Mouse (Mus musculus) liver, adult 2 months (tissue): ENCODE measurements around the gene Skp2. TPM values are rescaled to one million over a fixed set of nuclear protein-coding genes. Genes with fewer than 3 reads are reported as not detected.

Experiments used
- DNase-seq: peaks from one replicate; pipeline ENCODE4 v3.0.0-alpha.2; 2011; ENCODE audit warnings: low read depth, low spot score; ENCODE audit errors: extremely low read depth
- H3K27ac ChIP-seq: fragments of 200-500 bp; replicated peaks from 2 replicates; pipeline ENCODE4 v1.5.1; 2012; ENCODE audit warnings: low read depth, mild to moderate bottlenecking, control low read depth, inconsistent platforms, low read length; ENCODE audit not compliant: insufficient read depth
- H3K27me3 ChIP-seq: fragments of 200-500 bp; 2 replicates; pipeline ENCODE4 v1.6.1; 2012; ENCODE audit warnings: mild to moderate bottlenecking, moderate library complexity, low read length, inconsistent platforms; ENCODE audit not compliant: control insufficient read depth, insufficient read depth
- H3K36me3 ChIP-seq: fragments of 200-500 bp; 2 replicates; pipeline ENCODE4 v1.6.1; 2012; ENCODE audit warnings: low read length, inconsistent platforms; ENCODE audit not compliant: control insufficient read depth, insufficient read depth
- H3K4me1 ChIP-seq: fragments of 200-500 bp; 2 replicates; pipeline ENCODE4 v1.6.1; 2011; ENCODE audit warnings: low read length; ENCODE audit not compliant: control insufficient read depth, insufficient read depth
- H3K4me3 ChIP-seq: fragments of 200-500 bp; 2 replicates; pipeline ENCODE4 v1.5.1; 2011; ENCODE audit warnings: low read depth, mild to moderate bottlenecking, control low read depth, low read length, moderate library complexity; ENCODE audit not compliant: insufficient read depth
- H3K79me2 ChIP-seq: fragments of 200-500 bp; 2 replicates; pipeline ENCODE4 v1.6.1; 2012; ENCODE audit warnings: inconsistent platforms, mild to moderate bottlenecking, low read length, moderate library complexity; ENCODE audit not compliant: control insufficient read depth, insufficient read depth
- H3K9ac ChIP-seq: fragments of 200-500 bp; 2 replicates; pipeline ENCODE4 v1.6.1; 2012; ENCODE audit warnings: low read depth, mild to moderate bottlenecking, control low read depth, inconsistent platforms, low read length
- CTCF ChIP-seq: fragments of 200-500 bp; IDR thresholded peaks from 2 replicates; pipeline ENCODE4 v1.5.1; 2011; ENCODE audit warnings: low read depth, low read length, control low read depth
- POLR2A ChIP-seq: fragments of 200-500 bp; IDR thresholded peaks from 2 replicates; pipeline ENCODE4 v1.6.1; 2011; ENCODE audit warnings: low read length, control low read depth; ENCODE audit not compliant: insufficient read depth; ENCODE audit errors: extremely low read depth
- WGBS: fragments of 180-500 bp; shearing (Covaris S2); methylation state at CpG from one replicate; pipeline ENCODE4 v1.1.7; 2018; 5-methylcytosine and 5-hydroxymethylcytosine counted together
- polyA plus RNA-seq: library from polyadenylated mRNA; depleted of rRNA; stranded (reverse); fragments of >200 nt; gene quantifications from 2 replicates; pipeline ENCODE4 v1.2.3, GENCODE M21; 2012
- total RNA-seq: library from RNA; depleted of rRNA; stranded (reverse); fragments of >200 nt; gene quantifications from 2 replicates; pipeline ENCODE4 v1.2.3, GENCODE M21; 2014

Skp2 gene
- total and polyA plus RNA-seq, 2 experiments = 0.29 to 1.7 TPM

DNA sequence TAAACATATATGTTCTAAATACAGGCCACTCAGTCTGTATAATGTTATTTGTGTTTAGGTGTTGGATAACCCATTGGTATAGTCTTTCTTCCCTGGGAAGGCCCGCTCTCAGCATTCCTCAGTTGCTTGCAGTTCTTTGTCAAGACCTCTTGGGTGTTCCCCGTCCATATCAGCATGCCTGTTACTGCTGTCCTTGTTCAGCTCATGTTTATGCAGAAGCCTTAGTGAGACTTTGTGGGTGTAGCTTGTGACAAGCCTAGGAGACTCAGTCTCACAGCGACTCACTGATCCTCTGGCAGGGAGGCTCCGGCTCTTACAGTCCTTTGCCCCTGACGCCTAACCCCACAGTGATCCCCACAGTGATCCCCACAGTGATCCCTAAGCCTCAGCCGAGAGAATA lies 8.9 kb upstream of the Skp2 start:
- Histone ChIP-seq H3K27ac (no peak overlapping the region), H3K4me3 (no peak overlapping the region), H3K36me3 (peaks cover 46% of the 10 kb centered on the region), H3K27me3 (no peaks in the 10 kb centered on the region), H3K9ac (no peak overlapping the region), H3K79me2 (peaks cover 5% of the 10 kb centered on the region; the same call in 1 of the 2 replicates), H3K4me1 (no peaks in the 10 kb centered on the region)
- DNase-seq = no peak
- no peak for TF ChIP-seq CTCF
- no peak for TF ChIP-seq POLR2A
- WGBS = 94% methylated on average over 6 of the region's 6 CpGs

DNA sequence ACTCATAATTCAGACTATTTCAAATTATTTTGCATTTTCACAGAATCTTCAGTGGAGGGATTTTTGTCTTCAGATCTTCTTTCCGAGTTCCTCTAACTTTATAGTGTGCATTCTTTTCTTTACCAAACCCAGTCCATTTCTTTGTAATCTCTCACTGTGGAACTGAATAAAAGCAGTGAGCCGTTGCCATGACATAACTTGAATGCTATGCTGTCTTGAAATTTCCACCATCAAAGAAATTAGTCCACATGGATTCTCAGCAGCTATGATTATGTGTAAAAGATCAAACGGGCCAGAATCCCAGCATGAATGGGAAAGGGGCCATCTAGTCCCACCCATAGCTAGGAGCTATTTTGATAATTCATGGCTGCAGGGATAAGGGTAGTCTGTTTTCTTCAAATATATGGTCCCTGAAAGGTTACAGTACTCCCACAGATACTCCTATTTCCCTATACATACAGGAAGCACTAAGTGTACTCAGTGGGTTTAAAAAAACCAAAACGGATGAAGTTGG lies 7.4 kb upstream of the Skp2 start:
- no peak for TF ChIP-seq POLR2A
- no peak for TF ChIP-seq CTCF
- no peak overlapping the region for H3K4me3 ChIP-seq
- peaks cover 43% of the 10 kb centered on the region for H3K36me3 ChIP-seq
- no peaks in the 10 kb centered on the region for H3K27me3 ChIP-seq
- H3K9ac ChIP-seq = no peak overlapping the region
- peaks cover 5% of the 10 kb centered on the region; the same call in 1 of the 2 replicates for H3K79me2 ChIP-seq
- no peaks in the 10 kb centered on the region for H3K4me1 ChIP-seq
- DNase-seq = no peak
- 97% methylated on average over 4 of the region's 4 CpGs for WGBS
- H3K27ac ChIP-seq = no peak overlapping the region

DNA sequence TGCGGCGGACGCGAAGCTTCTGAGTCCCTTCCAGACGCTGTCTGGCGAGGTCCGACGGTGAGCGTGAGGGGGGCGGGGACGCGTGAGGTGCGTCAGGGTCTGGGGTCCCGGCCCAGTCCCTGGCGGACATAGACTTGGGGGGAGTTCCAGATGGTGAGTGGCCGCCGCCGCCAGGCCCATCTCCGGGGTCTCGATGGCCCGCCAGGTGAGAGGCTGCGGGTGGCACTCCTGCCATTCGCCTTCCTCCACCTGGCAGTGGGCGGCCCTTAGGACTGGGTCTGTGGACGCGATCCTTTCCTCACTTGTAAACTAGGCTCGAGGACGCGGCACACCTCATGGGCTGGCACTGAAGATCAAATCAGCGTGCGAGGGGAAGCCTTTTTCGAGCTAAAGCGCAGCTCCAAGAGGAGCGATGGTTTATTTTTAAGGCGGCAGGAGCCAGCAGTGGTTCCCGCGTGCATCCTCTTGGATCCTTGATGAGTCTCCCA lies 14.5 kb downstream of the Skp2 start:
- H3K27me3 ChIP-seq = no peaks in the 10 kb centered on the region
- H3K36me3 ChIP-seq = peaks cover 5% of the 10 kb centered on the region; the same call in 1 of the 2 replicates
- 0 out of 2 replicates have a peak, but pooled peaks have one; percentile 23 for TF ChIP-seq POLR2A
- no peak for TF ChIP-seq CTCF
- WGBS = under 1% methylated on average over 37 of the region's 37 CpGs
- H3K27ac ChIP-seq = peak overlapping the region; percentile 87
- H3K79me2 ChIP-seq = peaks cover 6% of the 10 kb centered on the region; the same call in 1 of the 2 replicates
- H3K4me1 ChIP-seq = peaks cover 11% of the 10 kb centered on the region; the same call in 1 of the 2 replicates
- H3K4me3 ChIP-seq = peak overlapping the region; percentile 97
- DNase-seq = peak; percentile 65
- peak overlapping the region; percentile 95 for H3K9ac ChIP-seq

DNA sequence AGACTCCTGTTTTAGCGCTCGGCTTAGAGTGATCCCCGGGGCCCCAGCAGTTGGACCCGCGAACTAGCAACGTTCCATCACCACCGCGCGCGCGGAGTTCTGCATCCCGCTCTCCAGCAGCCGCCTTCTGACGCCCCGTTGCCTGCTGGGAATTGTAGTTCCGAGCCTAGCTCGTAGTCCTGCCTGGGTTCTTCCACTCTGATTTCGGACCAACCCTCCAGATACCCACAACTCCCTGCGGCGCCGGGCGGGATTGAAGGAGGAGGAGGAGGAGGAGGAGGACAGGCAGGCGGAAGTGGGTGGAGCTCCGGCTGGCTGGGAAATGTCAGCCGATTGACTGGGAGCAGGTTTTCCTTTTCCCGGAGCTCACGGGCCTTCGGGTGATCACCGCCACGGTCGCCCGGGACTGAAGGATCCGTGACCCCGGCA lies 15.0 kb downstream of the Skp2 start, which contains the start of gene Lmbrd2:
Lmbrd2 (plus strand) TSS at position 299 of the 429 bp plus-strand sequence.
- DNase-seq = peak; percentile 94
- Histone ChIP-seq H3K79me2 (peaks cover 6% of the 10 kb centered on the region; the same call in 1 of the 2 replicates), H3K27ac (peak within 1 kb of the TSS; percentile 87), H3K27me3 (no peaks in the 10 kb centered on the region), H3K36me3 (peaks cover 5% of the 10 kb centered on the region; the same call in 1 of the 2 replicates), H3K4me3 (peak within 1 kb of the TSS; percentile 97), H3K9ac (peak within 1 kb of the TSS; percentile 95), H3K4me1 (peaks cover 13% of the 10 kb centered on the region; the same call in 1 of the 2 replicates)
- TF ChIP-seq POLR2A (peak; percentile 75), CTCF (no peak)
- under 1% methylated on average over 34 of the region's 34 CpGs for WGBS

GRCm38 (mm10) chr15:9139447-9139846 lies 15.8 kb downstream of the Skp2 start:
- Histone ChIP-seq H3K27me3 (no peaks in the 10 kb centered on the region), H3K4me1 (peaks cover 17% of the 10 kb centered on the region), H3K27ac (no peak overlapping the region), H3K36me3 (peaks cover 5% of the 10 kb centered on the region; the same call in 1 of the 2 replicates), H3K9ac (no peak overlapping the region), H3K4me3 (no peak overlapping the region), H3K79me2 (peaks cover 6% of the 10 kb centered on the region; the same call in 1 of the 2 replicates)
- no peak for TF ChIP-seq POLR2A
- no peak for TF ChIP-seq CTCF
- 47% methylated on average over 10 of the region's 10 CpGs for WGBS
- no peak for DNase-seq

DNA sequence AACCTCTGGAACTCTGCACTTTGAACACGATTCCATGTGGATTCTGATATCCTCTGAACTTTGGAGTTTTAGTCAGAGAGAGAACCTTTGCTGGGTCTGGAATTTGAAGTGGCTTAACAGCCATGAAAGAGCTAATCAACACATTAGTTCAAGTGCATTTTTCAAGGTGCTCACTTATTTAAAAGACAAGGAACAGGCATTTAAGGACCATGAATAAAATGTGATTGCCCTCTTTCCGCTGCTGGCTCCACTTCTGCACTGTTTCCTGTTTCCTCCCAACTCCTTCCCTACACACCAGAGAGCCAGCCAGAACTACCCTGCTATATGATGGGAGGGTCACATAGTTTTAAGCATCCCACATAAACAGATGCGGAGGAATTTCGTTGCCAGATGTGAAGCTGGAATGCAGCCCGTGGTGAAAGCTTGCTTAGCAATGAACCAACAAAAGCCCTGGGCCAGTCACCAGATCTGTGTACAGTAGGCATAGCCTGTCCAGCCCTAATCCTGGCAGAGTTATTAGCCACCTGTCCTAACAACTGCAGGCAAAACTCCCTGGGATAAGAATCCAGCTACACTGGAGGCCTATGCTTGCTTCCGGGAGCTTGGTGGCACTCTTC lies 20.2 kb downstream of the Skp2 start:
- Histone ChIP-seq H3K79me2 (peaks cover 3% of the 10 kb centered on the region; the same call in 1 of the 2 replicates), H3K27me3 (no peaks in the 10 kb centered on the region), H3K36me3 (no peaks in the 10 kb centered on the region), H3K4me3 (no peak overlapping the region), H3K27ac (peak overlapping the region; percentile 82), H3K9ac (no peak overlapping the region), H3K4me1 (peaks cover 13% of the 10 kb centered on the region)
- TF ChIP-seq POLR2A (no peak), CTCF (no peak)
- WGBS = 22% methylated on average over 6 of the region's 6 CpGs
- peak; percentile 84 for DNase-seq
